Mouse (Mus musculus): ENCODE data around the gene Siglecg. TPM values are rescaled to one million over a fixed set of nuclear protein-coding genes. Genes with fewer than 3 reads are reported as not detected.
"Not testable (repeated sequence)": the region's sequence is repeated elsewhere in the genome, so short reads cannot be mapped to it uniquely, and the experiment has no call there.

Gene Siglecg
- polyA plus RNA-seq (2016; fragmentation: Nextera tagmentation; extraction: Ambion mirVana) = not detected in 2 replicates

DNA sequence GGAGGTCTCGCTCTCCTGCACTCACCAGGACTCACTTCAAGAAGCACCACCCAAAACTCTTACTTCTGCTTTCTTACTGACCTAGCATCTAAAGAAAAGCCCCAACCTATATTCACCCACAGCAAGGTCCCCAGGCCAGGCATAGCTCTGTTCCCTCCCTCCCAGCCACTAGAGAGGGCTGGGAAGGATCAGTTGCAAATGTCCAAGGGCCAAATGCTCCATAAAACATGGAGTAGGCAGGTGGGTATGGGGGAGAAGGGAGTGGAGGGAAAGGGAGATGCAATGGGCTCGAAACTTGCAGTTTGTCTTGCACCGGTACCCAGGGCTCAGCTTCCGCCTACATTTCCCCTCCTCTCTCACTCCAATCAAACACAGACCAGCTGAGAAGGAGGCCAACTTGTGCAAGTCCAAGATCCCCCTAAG, at the start of gene Siglecg:
Gene Siglecg, plus strand, starts transcription at position 74 of the 423 bp plus-strand sequence.
- 80% methylated on average over 4 of the region's 4 CpGs for WGBS
- no peaks in the 10 kb centered on the region for H3K4me1 ChIP-seq
- H3K9ac ChIP-seq = no peak within 1 kb of the TSS
- H3K4me2 ChIP-seq = no peak within 1 kb of the TSS
- H3K27me3 ChIP-seq = no peaks in the 10 kb centered on the region
- H3K27ac ChIP-seq = no peak within 1 kb of the TSS
- no peak for ATAC-seq (ENCODE audit: low FRiP score)
- H3K4me3 ChIP-seq (replicated peaks) = no peak within 1 kb of the TSS
- no peaks in the 10 kb centered on the region for H3K9me3 ChIP-seq
- no peaks in the 10 kb centered on the region for H3K36me3 ChIP-seq (replicated peaks)

DNA sequence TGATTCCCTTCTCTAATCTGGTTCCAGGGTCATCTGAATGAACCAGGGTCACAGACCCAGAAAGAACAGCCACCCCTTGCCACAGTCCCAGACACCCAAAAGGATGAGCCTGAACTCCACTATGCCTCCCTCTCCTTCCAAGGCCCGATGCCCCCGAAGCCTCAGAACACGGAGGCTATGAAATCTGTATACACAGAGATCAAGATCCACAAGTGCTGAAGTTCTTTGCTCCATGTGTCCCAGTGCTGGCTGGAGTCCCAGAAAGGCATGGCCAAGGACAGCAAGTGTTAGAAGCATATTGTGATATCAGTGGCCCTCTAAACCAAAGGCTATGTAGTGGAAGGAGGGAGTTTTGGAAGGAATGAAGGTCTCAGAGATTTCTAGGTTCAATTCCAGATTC, 49.4 kb upstream of the Siglecg start:
- 91% methylated on average over 3 of the region's 3 CpGs for WGBS
- Histone ChIP-seq H3K9me3 (no peaks in the 10 kb centered on the region), H3K4me3 (replicated peaks) (no peak overlapping the region), H3K4me1 (peaks cover 5% of the 10 kb centered on the region; the same call in 1 of the 2 replicates), H3K36me3 (replicated peaks) (no peaks in the 10 kb centered on the region), H3K27me3 (no peaks in the 10 kb centered on the region), H3K27ac (no peak overlapping the region), H3K9ac (no peak overlapping the region), H3K4me2 (no peak overlapping the region)
- no peak for ATAC-seq (ENCODE audit: low FRiP score)

- Histone ChIP-seq H3K4me3 (replicated peaks) (no peak overlapping the region), H3K9ac (no peak overlapping the region), H3K4me1 (no peaks in the 10 kb centered on the region), H3K27ac (no peak overlapping the region), H3K36me3 (replicated peaks) (no peaks in the 10 kb centered on the region), H3K4me2 (no peak overlapping the region), H3K9me3 (no peaks in the 10 kb centered on the region), H3K27me3 (no peaks in the 10 kb centered on the region)
- no peak for ATAC-seq (ENCODE audit: low FRiP score)
- 86% methylated on average over 1 of the region's 1 CpGs for WGBS
These were observed 46.6 kb upstream of the Siglecg start for GRCm38 (mm10) chr7:43361442-43361841.

DNA sequence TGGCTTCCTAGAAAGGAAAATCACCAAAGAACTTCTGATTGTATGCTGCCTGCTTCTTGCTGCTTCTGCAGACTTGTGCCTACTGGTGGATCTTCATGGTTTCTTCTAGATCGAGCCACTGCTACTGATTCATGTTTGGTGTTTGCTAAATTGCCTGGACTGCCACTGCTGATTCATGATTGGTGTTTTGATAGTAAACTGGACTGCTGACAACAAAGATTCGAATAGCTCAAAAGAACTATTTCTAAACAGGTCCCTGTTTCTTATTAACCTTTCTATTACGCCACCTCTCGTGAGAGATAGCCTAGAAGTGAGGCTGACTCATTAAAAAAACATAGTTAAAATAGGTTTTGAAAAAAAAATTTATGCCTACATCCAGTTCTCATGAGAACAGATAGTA, 46.0 kb upstream of the Siglecg start:
- Histone ChIP-seq H3K4me1 (no peaks in the 10 kb centered on the region), H3K36me3 (replicated peaks) (no peaks in the 10 kb centered on the region), H3K27me3 (no peaks in the 10 kb centered on the region), H3K27ac (no peak overlapping the region), H3K4me3 (replicated peaks) (no peak overlapping the region), H3K9ac (no peak overlapping the region), H3K9me3 (no peaks in the 10 kb centered on the region), H3K4me2 (no peak overlapping the region)
- no peak for ATAC-seq (ENCODE audit: low FRiP score)
- 74% methylated on average over 4 of the region's 4 CpGs for WGBS

DNA sequence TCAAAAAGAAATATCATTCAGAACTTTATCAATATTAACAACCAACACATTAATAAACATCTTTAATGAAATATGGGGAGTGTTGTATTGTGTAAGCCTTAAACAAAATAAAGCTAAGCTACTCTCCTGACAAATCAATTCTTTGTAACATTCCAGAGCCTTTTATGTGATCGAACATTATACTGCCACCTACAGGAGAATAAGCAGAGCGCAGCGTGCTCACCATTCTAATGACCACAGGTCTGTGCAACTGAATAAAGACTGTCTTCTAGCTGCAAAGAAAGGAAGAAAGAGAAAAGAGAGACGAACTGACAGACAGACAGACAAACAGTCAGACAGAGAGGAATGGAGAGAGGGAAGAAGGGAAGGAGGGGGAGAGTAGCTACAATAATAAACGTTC, 29.8 kb upstream of the Siglecg start:
- Histone ChIP-seq H3K27ac (no peak overlapping the region), H3K9ac (no peak overlapping the region), H3K4me3 (replicated peaks) (no peak overlapping the region), H3K27me3 (no peaks in the 10 kb centered on the region), H3K9me3 (no peaks in the 10 kb centered on the region), H3K36me3 (replicated peaks) (no peaks in the 10 kb centered on the region), H3K4me1 (no peaks in the 10 kb centered on the region), H3K4me2 (no peak overlapping the region)
- 16% methylated on average over 5 of the region's 5 CpGs for WGBS
- no peak for ATAC-seq (ENCODE audit: low FRiP score)

GRCm38 (mm10) chr7:43392349-43393121, 15.5 kb upstream of the Siglecg start:
- no peak overlapping the region for H3K4me2 ChIP-seq
- 85% methylated on average over 8 of the region's 8 CpGs for WGBS

DNA sequence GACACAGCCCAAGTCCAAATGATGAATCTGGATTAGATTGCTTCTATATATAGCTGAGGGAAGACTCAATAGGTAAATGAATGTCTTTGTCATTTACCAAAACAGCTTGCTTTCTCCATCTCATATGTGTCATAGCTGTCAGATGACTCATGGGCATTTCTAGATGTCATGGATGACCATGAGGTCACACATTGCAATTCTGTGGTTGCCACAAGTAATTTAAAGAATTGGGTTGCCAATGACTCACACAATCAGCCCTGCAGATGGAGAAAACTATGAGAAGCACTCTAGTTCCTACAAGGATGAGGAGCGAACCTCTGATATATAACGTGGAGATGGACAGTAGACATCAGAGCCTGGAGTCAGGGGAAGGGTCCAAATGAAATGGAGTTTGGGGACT, 8.5 kb upstream of the Siglecg start:
- Histone ChIP-seq H3K4me1 (no peaks in the 10 kb centered on the region), H3K4me3 (replicated peaks) (no peak overlapping the region), H3K27me3 (no peaks in the 10 kb centered on the region), H3K4me2 (no peak overlapping the region), H3K9ac (no peak overlapping the region), H3K27ac (no peak overlapping the region), H3K9me3 (no peaks in the 10 kb centered on the region), H3K36me3 (replicated peaks) (no peaks in the 10 kb centered on the region)
- ATAC-seq (ENCODE audit: low FRiP score) = no peak
- WGBS = 87% methylated on average over 2 of the region's 2 CpGs

More at GRCm38 (mm10) chr7:43392349-43393121, 15.5 kb upstream of the Siglecg start:
- Histone ChIP-seq H3K4me1 (no peaks in the 10 kb centered on the region), H3K9me3 (peaks cover 2% of the 10 kb centered on the region; the same call in 1 of the 2 replicates), H3K27me3 (no peaks in the 10 kb centered on the region), H3K4me3 (replicated peaks) (no peak overlapping the region), H3K27ac (no peak overlapping the region), H3K36me3 (replicated peaks) (no peaks in the 10 kb centered on the region), H3K9ac (no peak overlapping the region)
- ATAC-seq (ENCODE audit: low FRiP score) = no peak

DNA sequence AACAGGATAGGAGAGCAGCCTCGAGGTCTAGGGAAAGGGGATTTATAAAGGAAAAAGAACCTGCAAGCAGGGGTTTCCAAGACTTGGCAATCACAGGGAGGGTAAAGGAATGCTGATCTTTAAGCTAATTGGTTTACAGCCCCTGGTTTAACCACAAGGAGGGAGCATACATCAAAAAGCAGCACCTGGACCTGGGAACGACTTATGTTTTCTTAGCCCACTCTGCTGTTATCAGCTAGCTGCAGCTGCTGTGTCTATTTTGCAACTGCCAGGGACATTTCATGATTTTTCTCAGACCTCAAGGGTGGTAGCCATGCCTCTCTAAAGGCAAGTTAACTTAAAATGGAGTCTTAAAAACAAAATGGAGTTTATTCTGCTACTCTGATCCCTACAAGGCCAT, 5.3 kb upstream of the Siglecg start:
- Histone ChIP-seq H3K36me3 (replicated peaks) (no peaks in the 10 kb centered on the region), H3K27me3 (no peaks in the 10 kb centered on the region), H3K4me3 (replicated peaks) (no peak overlapping the region), H3K9me3 (no peaks in the 10 kb centered on the region), H3K4me1 (no peaks in the 10 kb centered on the region), H3K27ac (no peak overlapping the region), H3K4me2 (no peak overlapping the region), H3K9ac (no peak overlapping the region)
- 54% methylated on average over 2 of the region's 2 CpGs for WGBS
- no peak for ATAC-seq (ENCODE audit: low FRiP score)

- H3K36me3 ChIP-seq (replicated peaks) = no peaks in the 10 kb centered on the region
- H3K9me3 ChIP-seq = no peaks in the 10 kb centered on the region
- no peak overlapping the region for H3K4me3 ChIP-seq (replicated peaks)
- WGBS = 86% methylated on average over 3 of the region's 3 CpGs
- no peaks in the 10 kb centered on the region for H3K27me3 ChIP-seq
- H3K4me1 ChIP-seq = no peaks in the 10 kb centered on the region
- no peak for ATAC-seq (ENCODE audit: low FRiP score)
- H3K27ac ChIP-seq = no peak overlapping the region
- no peak overlapping the region for H3K4me2 ChIP-seq
- no peak overlapping the region for H3K9ac ChIP-seq
These were observed 431 bp upstream of the Siglecg start for GRCm38 (mm10) chr7:43407573-43407972.

DNA sequence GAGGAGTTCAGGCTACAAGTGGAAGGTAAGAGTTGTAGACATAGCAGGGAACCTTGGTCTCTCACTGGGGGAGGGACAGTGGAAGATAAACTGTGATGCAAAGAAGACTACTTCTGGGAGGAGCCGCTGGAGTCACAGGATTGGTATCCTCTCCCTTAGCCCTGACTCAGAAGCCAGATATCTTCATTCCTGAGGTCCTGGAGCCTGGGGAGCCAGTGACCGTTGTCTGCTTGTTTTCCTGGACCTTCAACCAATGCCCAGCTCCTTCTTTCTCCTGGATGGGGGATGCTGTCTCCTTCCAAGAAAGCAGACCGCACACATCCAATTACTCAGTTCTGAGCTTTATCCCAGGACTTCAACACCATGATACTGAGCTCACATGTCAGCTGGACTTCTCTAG, 1.1 kb downstream of the Siglecg start:
- ATAC-seq (ENCODE audit: low FRiP score) = no peak
- no peak overlapping the region for H3K9ac ChIP-seq
- no peak overlapping the region for H3K4me2 ChIP-seq
- H3K27me3 ChIP-seq = no peaks in the 10 kb centered on the region
- WGBS = 81% methylated on average over 3 of the region's 3 CpGs
- no peaks in the 10 kb centered on the region for H3K36me3 ChIP-seq (replicated peaks)
- H3K4me3 ChIP-seq (replicated peaks) = no peak overlapping the region
- H3K9me3 ChIP-seq = no peaks in the 10 kb centered on the region
- H3K4me1 ChIP-seq = no peaks in the 10 kb centered on the region
- no peak overlapping the region for H3K27ac ChIP-seq

DNA sequence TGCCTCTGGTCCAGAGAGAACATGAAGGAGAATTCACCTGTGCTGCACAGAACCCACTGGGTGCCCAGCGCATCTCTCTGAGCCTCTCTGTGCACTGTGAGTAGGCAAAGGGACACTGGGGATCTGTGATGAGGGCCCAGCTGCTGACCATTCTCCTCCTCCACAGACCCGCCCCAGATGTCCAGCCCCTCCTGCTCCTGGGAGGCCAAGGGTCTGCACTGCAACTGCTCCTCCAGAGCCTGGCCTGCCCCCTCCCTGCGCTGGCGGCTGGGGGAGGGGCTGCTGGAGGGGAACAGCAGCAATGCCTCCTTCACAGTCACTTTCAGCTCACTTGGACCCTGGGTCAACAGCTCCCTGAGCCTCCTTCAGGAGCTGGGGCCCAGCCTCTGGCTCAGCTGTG, 3.7 kb downstream of the Siglecg start:
- not testable (repeated sequence) for H3K9ac ChIP-seq; H3K4me3 ChIP-seq (replicated peaks); H3K36me3 ChIP-seq (replicated peaks); H3K27ac ChIP-seq; H3K27me3 ChIP-seq; H3K4me1 ChIP-seq; H3K9me3 ChIP-seq; ATAC-seq (ENCODE audit: low FRiP score); H3K4me2 ChIP-seq
- WGBS = 27% methylated on average over 4 of the region's 4 CpGs

GRCm38 (mm10) chr7:43417298-43417697, 9.3 kb downstream of the Siglecg start:
- Histone ChIP-seq H3K27me3 (no peaks in the 10 kb centered on the region), H3K4me3 (replicated peaks) (no peak overlapping the region), H3K9me3 (peaks cover 3% of the 10 kb centered on the region; the same call in 1 of the 2 replicates), H3K9ac (no peak overlapping the region), H3K4me1 (no peaks in the 10 kb centered on the region), H3K27ac (no peak overlapping the region), H3K36me3 (replicated peaks) (no peaks in the 10 kb centered on the region), H3K4me2 (no peak overlapping the region)
- no peak for ATAC-seq (ENCODE audit: low FRiP score)
- 87% methylated on average over 10 of the region's 10 CpGs for WGBS

DNA sequence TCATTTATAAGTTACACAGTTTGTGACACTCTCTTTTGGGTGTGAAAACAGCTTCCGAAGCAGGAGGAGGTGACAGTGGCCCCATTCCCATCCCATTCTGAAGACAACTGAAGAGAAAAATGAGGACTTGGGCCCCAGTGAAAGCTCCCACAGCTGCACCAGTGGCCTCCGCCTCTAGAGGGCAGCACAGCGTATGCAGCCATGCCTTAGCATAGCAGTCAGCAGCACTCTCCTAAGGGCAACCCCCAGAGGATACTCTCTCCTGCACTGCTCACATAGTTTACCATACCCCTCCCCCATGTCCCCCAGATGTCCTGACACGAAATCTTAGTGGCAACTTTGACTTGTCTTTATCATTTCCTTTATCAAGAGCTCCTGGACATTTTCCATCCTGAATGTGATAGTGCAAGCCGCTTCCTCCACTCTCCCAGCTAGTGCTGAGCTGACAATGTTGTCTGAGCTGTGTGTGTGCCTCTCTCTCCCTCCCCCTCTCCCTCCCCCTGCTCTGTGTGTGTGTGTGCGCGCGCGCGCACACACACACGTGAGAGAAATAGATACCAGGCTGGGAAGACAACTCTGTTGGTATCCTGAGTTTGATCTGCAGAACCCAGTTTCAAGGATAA, 15.1 kb downstream of the Siglecg start:
- Histone ChIP-seq H3K4me2 (peak overlapping the region; percentile 31; the same call in 1 of the 2 replicates), H3K9me3 (no peaks in the 10 kb centered on the region), H3K36me3 (replicated peaks) (no peaks in the 10 kb centered on the region), H3K27ac (no peak overlapping the region), H3K27me3 (no peaks in the 10 kb centered on the region), H3K4me1 (peaks cover 5% of the 10 kb centered on the region), H3K4me3 (replicated peaks) (no peak overlapping the region), H3K9ac (no peak overlapping the region)
- ATAC-seq (ENCODE audit: low FRiP score) = peak; percentile 87
- WGBS = 9% methylated on average over 11 of the region's 11 CpGs
